13 mouse cellular contexts compared by ENCODE assay signal in the genomic region with DNA sequence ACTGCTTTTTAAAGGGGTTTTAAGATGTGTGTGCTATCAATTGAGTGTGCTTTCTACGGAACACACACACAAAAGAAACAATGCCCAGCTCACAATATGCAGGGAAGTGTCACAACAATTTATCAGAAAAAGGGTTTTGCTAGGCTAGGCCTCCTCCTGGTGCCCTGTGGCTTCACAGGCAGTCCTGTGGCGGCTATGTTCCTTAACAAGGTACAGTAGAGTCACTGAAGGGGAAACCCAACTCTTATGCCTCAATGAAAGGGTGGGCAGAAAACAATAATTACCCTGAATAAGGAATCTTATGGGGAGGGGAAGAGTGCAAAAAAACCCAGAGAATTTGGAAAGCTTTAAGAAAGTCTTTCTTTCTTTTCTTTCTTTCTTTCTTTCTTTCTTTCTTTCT.
"Had no signal": no experiment of that assay in that cellular context is flagged by ENCODE, and none has a peak within 500 bp of the region (broad histone marks: within the 10 kb centered on the region; RNA-seq: fewer than 3 reads in every experiment).

No protein-coding gene starts in this region.

- H3K27ac ChIP-seq: limb, embryonic 10.5 days; liver, embryonic 12.5 days; macrophage; neural tube, embryonic 12.5 days had no signal

- H3K4me2 ChIP-seq: liver, embryonic 12.5 days; lung, embryonic 15.5 days; neural tube, embryonic 12.5 days had no signal

- H3K4me1 ChIP-seq: liver, embryonic 12.5 days had no signal

- H3K27me3 ChIP-seq: liver, embryonic 12.5 days; lung, embryonic 15.5 days; megakaryocyte, embryonic 14.5 days; neural tube, embryonic 12.5 days had no signal

- H3K4me3 ChIP-seq: limb, embryonic 10.5 days; liver, embryonic 12.5 days; lung, embryonic 15.5 days; megakaryocyte, embryonic 14.5 days; neural tube, embryonic 12.5 days had no signal

- H3K9me3 ChIP-seq: limb, embryonic 10.5 days; liver, embryonic 12.5 days; lung, embryonic 15.5 days; megakaryocyte, embryonic 14.5 days; neural tube, embryonic 12.5 days had no signal

- H3K9ac ChIP-seq: liver, embryonic 12.5 days; lung, embryonic 15.5 days; neural tube, embryonic 12.5 days had no signal

- H3K36me3 ChIP-seq: liver, embryonic 12.5 days; neural tube, embryonic 12.5 days had no signal

- ATAC-seq: liver, embryonic 12.5 days had no signal

- DNase-seq: kidney, adult 18-20 months; kidney, postnatal 10 days; kidney, postnatal 4 days; lung, postnatal 14 days; midbrain, embryonic 14.5 days; right cerebral cortex, postnatal 4 days; spleen, adult 18-20 months had no signal
